Mouse (Mus musculus) heart, adult 2 months (tissue): ENCODE measurements around the gene Ssbp4.

Experiments
- CTCF ChIP-seq: fragments of 200-600 bp; IDR thresholded peaks from 2 replicates; pipeline ENCODE4 v1.8.1; 2022; ENCODE audit warnings: antibody characterized with exemption, mild to moderate bottlenecking, moderate library complexity
- POLR2A ChIP-seq: fragments of 200-500 bp; IDR thresholded peaks from 2 replicates; pipeline ENCODE4 v1.6.1; 2011; ENCODE audit warnings: mild to moderate bottlenecking, low read depth, low read length, control low read depth; ENCODE audit not compliant: insufficient read depth

GRCm38 (mm10) chr8:70638752-70639151 lies 30.1 kb upstream of the Ssbp4 start:
- TF ChIP-seq CTCF (no peak), POLR2A (no peak)
